Mouse (Mus musculus): ENCODE results near the gene Siglec1.
"Not testable (repeated sequence)": the region's sequence is repeated elsewhere in the genome, so short reads cannot be mapped to it uniquely, and the experiment has no call there.

The Siglec1 gene

GRCm38 (mm10) chr2:131053851-131054645 lies 32.5 kb downstream of the Siglec1 start:
- in situ Hi-C loops (cut with MboI, MseI): no loop called here

DNA sequence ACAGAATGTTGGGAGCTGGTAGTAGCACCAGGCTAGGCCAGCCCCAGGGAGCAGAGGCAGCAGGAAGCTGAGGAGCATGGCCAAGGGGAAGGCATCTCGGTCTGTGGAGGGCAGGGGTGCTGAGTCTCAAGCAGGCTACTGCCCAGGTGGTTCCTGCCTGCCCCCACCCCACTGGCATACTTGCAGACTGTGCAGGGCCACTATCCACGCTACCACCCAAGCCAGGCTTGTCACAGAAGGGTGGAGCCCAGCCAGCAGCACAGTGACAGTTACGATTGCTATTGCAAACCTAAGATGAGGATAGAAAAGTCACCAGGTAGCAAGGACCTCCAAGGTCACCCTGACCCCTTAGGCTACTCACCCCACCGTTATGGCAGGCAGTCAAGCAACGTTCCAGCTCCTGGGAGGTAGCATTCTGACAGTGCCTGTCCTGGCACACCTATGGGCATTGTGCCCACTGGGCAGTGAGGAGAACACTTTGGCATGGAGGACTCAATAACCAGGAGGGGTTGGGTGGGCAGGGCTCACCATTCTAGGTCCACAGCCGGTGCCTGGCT lies 33.6 kb downstream of the Siglec1 start:
- in situ Hi-C loops (cut with MboI, MseI): no loop called here

GRCm38 (mm10) chr2:131052043-131052442 lies 34.5 kb downstream of the Siglec1 start:
- in situ Hi-C loops (cut with MboI, MseI): no loop called here

GRCm38 (mm10) chr2:131046025-131046424 lies 40.5 kb downstream of the Siglec1 start:
- in situ Hi-C loops (cut with MboI, MseI): no loop called here

DNA sequence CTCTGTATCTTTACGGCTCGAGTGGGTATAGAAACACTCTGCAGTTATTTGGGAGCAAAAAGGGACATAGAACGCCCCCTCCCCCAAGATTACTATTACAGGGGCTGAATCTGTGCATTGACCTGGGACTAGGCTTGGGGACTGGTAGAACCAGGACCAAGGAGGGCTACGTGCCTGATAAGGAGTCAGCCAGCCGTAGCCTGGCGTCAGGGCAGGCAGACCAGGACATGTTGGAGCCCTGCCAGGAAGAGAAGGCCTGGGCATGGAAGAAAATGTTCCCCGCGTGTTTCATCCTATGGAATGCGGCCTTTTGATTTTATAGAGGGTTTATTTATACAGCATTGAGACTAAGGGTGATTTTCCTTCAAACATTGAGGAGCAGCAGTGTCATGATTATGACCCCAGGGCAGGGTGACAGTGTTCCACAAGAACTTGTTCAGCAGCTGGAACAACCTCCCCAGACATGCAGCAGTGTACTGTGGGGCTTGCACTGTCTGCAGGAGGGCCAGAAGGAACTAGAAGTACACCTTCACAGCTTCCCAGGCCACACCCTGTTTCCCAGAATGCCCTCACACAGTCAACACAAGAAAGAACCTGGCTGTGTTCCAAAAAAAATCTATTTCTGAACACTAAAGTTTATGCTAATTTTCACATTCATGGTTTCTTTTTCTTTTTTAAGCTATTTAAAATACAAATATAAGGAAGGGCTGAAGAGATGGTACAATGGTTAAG lies 41.4 kb downstream of the Siglec1 start:
- in situ Hi-C loops (cut with MboI, MseI): no loop called here

- in situ Hi-C loops (cut with MboI, MseI): no loop called here
Observed at GRCm38 (mm10) chr2:131044354-131044852, 42.2 kb downstream of the Siglec1 start.

- in situ Hi-C loops (cut with MboI, MseI): no loop called here
Observed at GRCm38 (mm10) chr2:131042988-131043387, 43.6 kb downstream of the Siglec1 start, which contains the start of gene Gfra4. TSS of gene Gfra4 (minus strand) at chr2:131043088.

DNA sequence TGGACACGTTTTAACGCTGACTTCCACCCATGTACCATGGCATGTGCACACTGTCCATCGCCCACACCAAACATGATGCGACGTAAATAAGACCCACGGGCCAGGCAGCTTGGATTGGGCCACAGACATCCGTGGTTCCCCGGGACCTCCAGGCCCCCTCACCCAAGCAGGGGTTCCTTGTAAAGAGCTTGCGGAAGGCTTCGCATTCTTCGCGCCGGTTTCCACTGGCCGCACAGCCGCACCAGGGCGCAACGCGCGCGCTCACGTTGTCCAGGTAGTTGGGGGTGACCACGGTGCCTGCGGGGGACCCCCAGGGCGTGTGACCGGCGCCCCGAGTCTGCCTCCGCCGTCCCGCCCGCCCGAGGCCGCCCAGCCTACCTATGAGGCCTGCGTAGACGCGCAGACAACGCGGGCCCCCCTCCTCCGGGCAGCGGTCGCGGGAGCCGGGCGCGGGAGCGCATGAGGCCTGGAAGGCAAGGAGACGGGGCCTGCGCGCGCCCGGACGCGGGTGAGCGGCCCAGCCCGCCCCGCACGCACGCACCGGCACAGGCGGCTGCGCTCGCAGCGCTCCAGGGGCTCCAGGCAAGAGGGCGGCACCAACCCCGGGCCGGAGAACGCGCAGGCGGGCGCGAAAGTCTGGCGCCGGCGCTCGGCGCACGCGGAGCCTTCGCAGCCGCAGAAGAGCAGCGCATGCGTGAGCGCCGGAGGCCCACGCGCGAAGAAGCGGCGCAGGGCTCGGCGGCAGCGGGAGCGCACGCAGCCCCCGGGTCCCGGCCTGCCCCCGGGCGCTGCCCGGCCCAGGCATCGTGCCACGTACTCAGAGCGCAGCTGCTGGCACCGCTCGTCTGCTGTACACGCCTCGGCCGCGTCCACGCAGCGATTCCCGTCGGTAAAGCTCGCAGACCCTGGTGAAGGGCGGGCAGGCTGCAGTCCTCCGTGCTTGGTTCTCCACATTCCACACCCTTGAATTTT lies 45.4 kb downstream of the Siglec1 start:
- in situ Hi-C loops (cut with MboI, MseI): no loop called here

GRCm38 (mm10) chr2:131038675-131039074 lies 47.9 kb downstream of the Siglec1 start:
- in situ Hi-C loops (cut with MboI, MseI): no loop called here

GRCm38 (mm10) chr2:131038197-131038596 lies 48.4 kb downstream of the Siglec1 start:
- in situ Hi-C loops (cut with MboI, MseI): no loop called here

DNA sequence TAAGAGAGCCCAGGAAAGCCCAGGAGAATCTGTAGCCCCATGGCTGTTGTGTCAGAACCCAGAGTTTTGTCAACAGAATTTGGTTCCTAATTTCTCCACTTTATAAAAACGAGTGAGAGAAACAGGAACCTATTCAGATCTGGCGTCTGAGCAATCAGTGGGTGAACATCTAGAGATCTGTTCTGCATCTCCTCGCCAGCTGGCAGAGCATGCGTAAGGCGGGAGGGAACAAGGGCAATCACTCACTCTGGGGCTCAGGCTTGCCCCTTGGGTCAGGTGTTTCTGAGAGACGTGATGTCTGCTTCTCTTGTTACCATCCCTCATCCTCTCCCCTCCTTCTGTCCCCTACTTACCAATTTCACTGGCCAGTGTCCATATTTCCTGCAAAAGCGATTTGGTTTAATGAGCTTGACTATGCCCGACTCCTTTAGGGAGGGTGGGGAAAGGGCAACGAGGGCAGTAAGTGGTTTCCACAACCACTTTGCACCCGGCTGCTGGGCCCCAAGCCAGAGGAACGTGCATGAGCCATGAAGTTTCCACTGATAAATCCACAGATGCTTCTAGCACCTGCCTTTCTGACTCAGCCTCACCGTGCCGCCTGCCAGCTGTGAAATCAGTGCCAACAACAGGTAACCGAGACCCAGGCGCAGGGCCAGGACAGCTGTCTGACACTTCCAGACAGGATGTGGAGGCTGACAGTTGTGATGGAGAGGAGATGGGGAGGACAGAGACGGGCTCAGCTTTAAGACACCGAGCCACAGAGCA lies 49.2 kb downstream of the Siglec1 start:
- in situ Hi-C loops (cut with MboI, MseI): no loop called here

GRCm38 (mm10) chr2:131036757-131037156 lies 49.8 kb downstream of the Siglec1 start:
- in situ Hi-C loops (cut with MboI, MseI): no loop called here

- in situ Hi-C loops (cut with MboI, MseI): no loop called here
Observed at GRCm38 (mm10) chr2:131036343-131036742, 50.2 kb downstream of the Siglec1 start.

GRCm38 (mm10) chr2:131031406-131031805 lies 55.2 kb downstream of the Siglec1 start:
- in situ Hi-C loops (cut with MboI, MseI): not testable (repeated sequence)

DNA sequence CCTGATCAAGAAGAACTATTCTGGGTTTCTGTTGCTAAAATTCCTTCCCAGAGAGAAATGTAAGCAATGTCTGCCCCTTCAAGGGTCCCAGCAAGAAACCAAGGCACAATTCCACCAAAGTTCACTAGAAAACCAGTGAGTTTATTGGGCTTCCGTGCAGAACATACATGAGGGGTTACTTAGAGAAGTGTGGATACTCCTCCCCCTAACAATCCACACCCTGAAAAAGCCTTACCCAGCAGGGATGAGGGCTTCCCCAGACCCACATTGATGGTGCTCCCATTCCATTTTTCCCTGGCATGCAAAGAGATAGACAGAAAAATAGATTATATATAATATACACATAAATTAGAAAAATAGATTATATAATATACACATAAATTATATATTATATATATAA lies 55.6 kb downstream of the Siglec1 start:
- in situ Hi-C loops (cut with MboI, MseI): no loop called here

DNA sequence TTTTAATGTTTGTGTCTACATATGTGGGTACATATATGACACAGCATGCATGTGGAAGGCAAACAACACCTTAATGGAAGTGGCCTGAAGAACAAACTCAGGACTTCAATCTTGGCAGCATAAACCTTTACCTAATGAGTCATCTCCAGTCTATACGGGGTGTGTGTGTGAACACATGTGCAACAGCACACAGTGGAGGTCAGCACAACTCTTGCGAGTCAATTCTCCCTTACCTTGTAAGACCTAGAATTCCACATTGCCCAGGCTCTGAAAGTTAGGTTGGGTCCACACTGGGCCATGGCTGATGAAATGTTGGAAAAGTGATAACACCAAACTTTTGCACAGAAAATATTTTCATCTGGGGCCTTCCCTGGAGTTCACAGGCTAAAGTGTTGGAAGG lies 56.0 kb downstream of the Siglec1 start:
- in situ Hi-C loops (cut with MboI, MseI): no loop called here

- in situ Hi-C loops (cut with MboI, MseI): no loop called here
Observed at GRCm38 (mm10) chr2:131029065-131029935, 57.3 kb downstream of the Siglec1 start.

- in situ Hi-C loops (cut with MboI, MseI): no loop called here
Observed at GRCm38 (mm10) chr2:131026941-131027340, 59.6 kb downstream of the Siglec1 start.

DNA sequence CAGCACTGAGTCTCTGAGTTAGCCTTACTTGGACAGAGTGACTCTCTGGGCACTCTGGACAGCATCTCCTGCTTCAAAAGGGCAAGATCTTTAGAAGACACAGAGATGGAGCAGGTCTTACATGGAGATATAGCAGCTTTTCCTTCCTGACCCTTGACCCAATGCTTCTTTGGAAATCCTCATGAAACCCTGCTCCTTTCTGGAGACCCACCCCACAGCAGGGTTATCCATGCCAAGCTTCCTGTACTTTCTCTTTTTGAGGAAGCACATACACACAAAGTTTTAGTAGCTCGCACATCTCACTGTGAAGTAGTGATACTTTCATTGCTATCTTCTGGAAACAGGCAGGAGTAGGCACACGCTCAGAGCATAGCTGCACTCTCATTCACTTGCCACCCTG lies 61.3 kb downstream of the Siglec1 start:
- in situ Hi-C loops (cut with MboI, MseI): no loop called here
